Mouse (Mus musculus): ENCODE measurements around the gene 1700010I14Rik. TPM values are rescaled to one million over a fixed set of nuclear protein-coding genes. Genes with fewer than 3 reads are reported as not detected.

1700010I14Rik gene
- total and polyA plus RNA-seq, 3 experiments: not detected

- H3K27me3 ChIP-seq (ENCODE audit: insufficient read depth, low read length): no peaks in the 10 kb centered on the region
- H3K4me3 ChIP-seq (ENCODE audit: low read depth, low read length): no peak overlapping the region
- TF ChIP-seq CTCF (IDR thresholded peaks at IDR 0.05; ENCODE audit: low read depth, low read length): no peak
- TF ChIP-seq POLR2AphosphoS5 (IDR thresholded peaks at IDR 0.05; ENCODE audit: insufficient replicate concordance, low read depth, low read length): no peak
- TF ChIP-seq GATA1 (IDR thresholded peaks at IDR 0.05; ENCODE audit: borderline replicate concordance, low read length): no peak
- no peak for TF ChIP-seq TAL1 (conservative IDR thresholded peaks at IDR 0.05; ENCODE audit: low read depth, low read length)
- no peak for TF ChIP-seq GATA2 (IDR thresholded peaks at IDR 0.05; ENCODE audit: borderline replicate concordance, low read depth, low read length)
- H3K36me3 ChIP-seq (replicated peaks): no peaks in the 10 kb centered on the region
- no peak for DNase-seq (ENCODE audit: low spot score)
- H3K4me1 ChIP-seq (ENCODE audit: insufficient read depth, low read depth, low read length): no peaks in the 10 kb centered on the region
- peaks cover 8% of the 10 kb centered on the region; the same call in 1 of the 2 replicates for H3K9me3 ChIP-seq (replicated peaks)
- ATAC-seq (ENCODE audit: extremely low read depth, insufficient number of reproducible peaks, low FRiP score, poor library complexity, severe bottlenecking): no peak
Observed at GRCm38 (mm10) chr17:9032362-9033044, 44.4 kb downstream of the 1700010I14Rik start.

- ATAC-seq (ENCODE audit: extremely low read depth, insufficient number of reproducible peaks, low FRiP score, poor library complexity, severe bottlenecking) (no peak), DNase-seq (ENCODE audit: low spot score) (no peak)
- TF ChIP-seq GATA1 (IDR thresholded peaks at IDR 0.05; ENCODE audit: borderline replicate concordance, low read length): no peak
- no peak for TF ChIP-seq POLR2AphosphoS5 (IDR thresholded peaks at IDR 0.05; ENCODE audit: insufficient replicate concordance, low read depth, low read length)
- TF ChIP-seq CTCF (IDR thresholded peaks at IDR 0.05; ENCODE audit: low read depth, low read length): no peak
- TF ChIP-seq TAL1 (conservative IDR thresholded peaks at IDR 0.05; ENCODE audit: low read depth, low read length): no peak
- no peak for TF ChIP-seq GATA2 (IDR thresholded peaks at IDR 0.05; ENCODE audit: borderline replicate concordance, low read depth, low read length)
- Histone ChIP-seq H3K4me3 (ENCODE audit: low read depth, low read length) (no peak overlapping the region), H3K9me3 (replicated peaks) (peaks cover 8% of the 10 kb centered on the region; the same call in 1 of the 2 replicates), H3K36me3 (replicated peaks) (no peaks in the 10 kb centered on the region), H3K27me3 (ENCODE audit: insufficient read depth, low read length) (no peaks in the 10 kb centered on the region), H3K4me1 (ENCODE audit: insufficient read depth, low read depth, low read length) (no peaks in the 10 kb centered on the region)
Observed at GRCm38 (mm10) chr17:9033511-9033910, 45.4 kb downstream of the 1700010I14Rik start.

GRCm38 (mm10) chr17:9035561-9036348, 47.6 kb downstream of the 1700010I14Rik start:
- Histone ChIP-seq H3K27me3 (ENCODE audit: insufficient read depth, low read length) (no peaks in the 10 kb centered on the region), H3K4me3 (ENCODE audit: low read depth, low read length) (no peak overlapping the region), H3K9me3 (replicated peaks) (peaks cover 8% of the 10 kb centered on the region; the same call in 1 of the 2 replicates), H3K4me1 (ENCODE audit: insufficient read depth, low read depth, low read length) (no peaks in the 10 kb centered on the region), H3K36me3 (replicated peaks) (no peaks in the 10 kb centered on the region)
- no peak for TF ChIP-seq GATA1 (IDR thresholded peaks at IDR 0.05; ENCODE audit: borderline replicate concordance, low read length)
- TF ChIP-seq TAL1 (conservative IDR thresholded peaks at IDR 0.05; ENCODE audit: low read depth, low read length): no peak
- TF ChIP-seq POLR2AphosphoS5 (IDR thresholded peaks at IDR 0.05; ENCODE audit: insufficient replicate concordance, low read depth, low read length): no peak
- no peak for TF ChIP-seq GATA2 (IDR thresholded peaks at IDR 0.05; ENCODE audit: borderline replicate concordance, low read depth, low read length)
- TF ChIP-seq CTCF (IDR thresholded peaks at IDR 0.05; ENCODE audit: low read depth, low read length): no peak
- ATAC-seq (ENCODE audit: extremely low read depth, insufficient number of reproducible peaks, low FRiP score, poor library complexity, severe bottlenecking) (no peak), DNase-seq (ENCODE audit: low spot score) (no peak)

GRCm38 (mm10) chr17:9042723-9043122, 54.6 kb downstream of the 1700010I14Rik start:
- DNase-seq (ENCODE audit: low spot score) (no peak), ATAC-seq (ENCODE audit: extremely low read depth, insufficient number of reproducible peaks, low FRiP score, poor library complexity, severe bottlenecking) (no peak)
- no peak for TF ChIP-seq TAL1 (conservative IDR thresholded peaks at IDR 0.05; ENCODE audit: low read depth, low read length)
- TF ChIP-seq GATA2 (IDR thresholded peaks at IDR 0.05; ENCODE audit: borderline replicate concordance, low read depth, low read length): no peak
- TF ChIP-seq POLR2AphosphoS5 (IDR thresholded peaks at IDR 0.05; ENCODE audit: insufficient replicate concordance, low read depth, low read length): no peak
- no peak; the same call in 1 of the 2 replicates for TF ChIP-seq CTCF (IDR thresholded peaks at IDR 0.05; ENCODE audit: low read depth, low read length)
- TF ChIP-seq GATA1 (IDR thresholded peaks at IDR 0.05; ENCODE audit: borderline replicate concordance, low read length): no peak
- H3K4me3 ChIP-seq (ENCODE audit: low read depth, low read length): no peak overlapping the region
- H3K27me3 ChIP-seq (ENCODE audit: insufficient read depth, low read length): no peaks in the 10 kb centered on the region
- no peaks in the 10 kb centered on the region for H3K36me3 ChIP-seq (replicated peaks)
- H3K4me1 ChIP-seq (ENCODE audit: insufficient read depth, low read depth, low read length): no peaks in the 10 kb centered on the region
- H3K9me3 ChIP-seq (replicated peaks): 0 out of 2 replicates have a peak, but pooled peaks cover 3% of the 10 kb centered on the region

- Histone ChIP-seq H3K27me3 (ENCODE audit: insufficient read depth, low read length) (no peaks in the 10 kb centered on the region), H3K4me3 (ENCODE audit: low read depth, low read length) (no peak overlapping the region), H3K4me1 (ENCODE audit: insufficient read depth, low read depth, low read length) (no peaks in the 10 kb centered on the region), H3K36me3 (replicated peaks) (no peaks in the 10 kb centered on the region), H3K9me3 (replicated peaks) (no peaks in the 10 kb centered on the region)
- TF ChIP-seq GATA2 (IDR thresholded peaks at IDR 0.05; ENCODE audit: borderline replicate concordance, low read depth, low read length) (no peak), CTCF (IDR thresholded peaks at IDR 0.05; ENCODE audit: low read depth, low read length) (no peak), TAL1 (conservative IDR thresholded peaks at IDR 0.05; ENCODE audit: low read depth, low read length) (no peak), GATA1 (IDR thresholded peaks at IDR 0.05; ENCODE audit: borderline replicate concordance, low read length) (no peak), POLR2AphosphoS5 (IDR thresholded peaks at IDR 0.05; ENCODE audit: insufficient replicate concordance, low read depth, low read length) (no peak)
- DNase-seq (ENCODE audit: low spot score) (no peak), ATAC-seq (ENCODE audit: extremely low read depth, insufficient number of reproducible peaks, low FRiP score, poor library complexity, severe bottlenecking) (no peak)
Observed at GRCm38 (mm10) chr17:9052441-9052980, 64.4 kb downstream of the 1700010I14Rik start.
